Mouse (Mus musculus) spleen, adult 2 months (tissue): ENCODE measurements around the gene Lekr1. TPM values are rescaled to one million over a fixed set of nuclear protein-coding genes. Genes with fewer than 3 reads are reported as not detected.

Experiments used
- DNase-seq, 2 experiments: peaks; one replicate each; pipeline versions ENCODE4 v3.0.0 to v3.0.0-alpha.2; 2012 to 2021; ENCODE audit warnings: low spot score in 2 of 2, low read depth in 1 of 2
- H3K27ac ChIP-seq: fragments of 200-500 bp; 2 replicates; pipeline ENCODE4 v1.5.1; 2012; ENCODE audit warnings: low read length, inconsistent platforms; ENCODE audit not compliant: insufficient read depth
- H3K27me3 ChIP-seq: fragments of 200-500 bp; 2 replicates; pipeline ENCODE4 v1.6.1; 2012; ENCODE audit warnings: mild to moderate bottlenecking, moderate library complexity, low read length, inconsistent platforms; ENCODE audit not compliant: control insufficient read depth, insufficient read depth
- H3K36me3 ChIP-seq: fragments of 200-500 bp; 2 replicates; pipeline ENCODE4 v1.6.1; 2012; ENCODE audit warnings: mild to moderate bottlenecking, low read length, inconsistent platforms; ENCODE audit not compliant: control insufficient read depth, insufficient read depth
- H3K4me1 ChIP-seq: fragments of 200-500 bp; 2 replicates; pipeline ENCODE4 v1.6.1; 2011; ENCODE audit warnings: inconsistent platforms; ENCODE audit not compliant: control insufficient read depth, insufficient read depth, insufficient read length
- H3K4me3 ChIP-seq: fragments of 200-500 bp; 2 replicates; pipeline ENCODE4 v1.5.1; 2011; ENCODE audit warnings: mild to moderate bottlenecking, inconsistent platforms; ENCODE audit not compliant: insufficient read depth, insufficient read length; ENCODE audit errors: extremely low read depth
- CTCF ChIP-seq: fragments of 200-500 bp; IDR thresholded peaks from 2 replicates; pipeline ENCODE4 v1.5.1; 2011; ENCODE audit warnings: mild to moderate bottlenecking, inconsistent platforms; ENCODE audit not compliant: insufficient read depth, insufficient read length, insufficient replicate concordance; ENCODE audit errors: extremely low read depth
- POLR2A ChIP-seq: fragments of 200-500 bp; IDR thresholded peaks from 2 replicates; pipeline ENCODE4 v1.6.1; 2011; ENCODE audit warnings: low read depth, low read length, inconsistent platforms
- WGBS: fragments of 180-500 bp; shearing (Covaris S2); methylation state at CpG from one replicate; pipeline ENCODE4 v1.1.7; 2018; 5-methylcytosine and 5-hydroxymethylcytosine counted together
- polyA plus RNA-seq: library from polyadenylated mRNA; depleted of rRNA; stranded (reverse); fragments of >200 nt; gene quantifications from 2 replicates; pipeline ENCODE4 v1.2.3, GENCODE M21; 2012

The Lekr1 gene
- polyA plus RNA-seq, 1 experiment: 0.20 TPM

DNA sequence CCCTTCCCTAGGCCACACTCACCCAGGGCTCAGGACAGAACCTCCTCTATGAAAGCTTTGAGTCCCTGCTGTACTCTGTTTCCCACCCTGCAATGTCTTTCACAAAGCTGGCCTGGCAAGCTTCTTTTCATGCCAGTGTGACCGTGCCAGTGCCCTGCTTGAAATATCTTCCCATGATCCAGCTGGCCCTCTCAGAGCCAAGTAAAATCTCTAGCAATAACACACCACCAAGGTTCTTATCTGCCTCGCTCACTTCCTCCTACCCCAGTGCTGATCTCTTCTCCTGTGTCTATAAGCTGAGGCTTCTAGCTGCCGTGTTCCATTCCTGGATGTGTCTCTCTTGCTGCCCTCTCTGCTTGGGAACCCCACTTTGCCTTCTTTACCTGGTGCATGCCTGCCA lies 162.0 kb downstream of the Lekr1 start:
- H3K4me3 ChIP-seq: no peak overlapping the region
- WGBS: 71% methylated on average over 3 of the region's 3 CpGs
- no peaks in the 10 kb centered on the region for H3K4me1 ChIP-seq
- TF ChIP-seq POLR2A: no peak
- TF ChIP-seq CTCF: no peak
- H3K36me3 ChIP-seq: no peaks in the 10 kb centered on the region
- H3K27me3 ChIP-seq: no peaks in the 10 kb centered on the region
- no peak for DNase-seq
- no peak overlapping the region for H3K27ac ChIP-seq

DNA sequence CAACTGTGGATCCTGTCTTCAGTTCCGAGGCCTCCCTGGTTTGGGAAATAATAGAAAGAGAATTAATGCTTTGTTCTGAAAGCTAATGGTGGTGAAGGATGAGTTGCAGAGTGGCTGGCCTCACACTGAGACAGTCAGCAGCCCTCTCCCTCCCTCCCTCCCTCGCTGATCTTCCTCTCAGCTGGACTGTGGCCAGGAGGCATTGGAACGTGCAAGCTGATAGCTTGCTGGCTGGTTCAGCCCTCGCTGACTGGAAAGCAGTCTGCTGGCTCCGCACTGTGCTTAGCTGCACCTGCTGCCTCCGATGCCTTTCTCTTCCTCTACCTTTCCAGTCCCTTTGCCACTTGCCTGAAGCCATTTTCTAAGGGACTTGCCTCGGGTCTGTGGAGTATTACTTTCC lies 163.2 kb downstream of the Lekr1 start:
- TF ChIP-seq POLR2A (no peak), CTCF (no peak)
- H3K4me3 ChIP-seq: no peak overlapping the region

DNA sequence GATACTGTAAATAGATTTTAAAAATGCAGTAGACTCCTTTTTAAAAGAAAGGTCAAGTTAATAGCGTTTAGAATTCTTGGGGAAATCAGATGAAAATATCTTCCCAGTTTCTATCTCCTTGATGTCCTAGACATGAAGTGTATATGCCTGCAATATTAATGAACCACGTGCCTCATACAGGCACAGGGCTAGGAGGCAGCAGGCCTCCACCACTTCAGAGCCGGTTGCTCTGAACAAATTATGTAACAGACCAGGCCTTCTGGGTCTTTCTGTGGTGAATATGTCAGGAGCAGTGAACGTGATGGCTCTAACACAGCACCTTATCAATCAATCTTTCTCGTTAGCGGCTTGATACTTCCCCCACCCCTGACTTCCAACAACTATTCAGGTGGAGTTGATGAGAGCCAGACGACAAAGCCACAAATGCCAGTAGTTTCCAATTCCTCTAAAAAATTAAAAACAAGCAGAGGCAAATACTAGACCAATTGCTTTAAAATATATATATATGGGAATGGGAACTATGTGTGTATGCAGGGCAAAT lies 164.0 kb downstream of the Lekr1 start:
- no peak overlapping the region for H3K4me3 ChIP-seq
- H3K4me1 ChIP-seq: no peaks in the 10 kb centered on the region
- no peak overlapping the region for H3K27ac ChIP-seq
- TF ChIP-seq POLR2A (no peak), CTCF (no peak)
- WGBS: 74% methylated on average over 7 of the region's 7 CpGs
- DNase-seq: no peak
- H3K27me3 ChIP-seq: no peaks in the 10 kb centered on the region
- H3K36me3 ChIP-seq: no peaks in the 10 kb centered on the region

More for the DNA sequence above, 163.2 kb downstream of the Lekr1 start:
- 61% methylated on average over 7 of the region's 7 CpGs for WGBS
- no peak for DNase-seq
- Histone ChIP-seq H3K27me3 (no peaks in the 10 kb centered on the region), H3K36me3 (no peaks in the 10 kb centered on the region), H3K4me1 (no peaks in the 10 kb centered on the region), H3K27ac (no peak overlapping the region)

DNA sequence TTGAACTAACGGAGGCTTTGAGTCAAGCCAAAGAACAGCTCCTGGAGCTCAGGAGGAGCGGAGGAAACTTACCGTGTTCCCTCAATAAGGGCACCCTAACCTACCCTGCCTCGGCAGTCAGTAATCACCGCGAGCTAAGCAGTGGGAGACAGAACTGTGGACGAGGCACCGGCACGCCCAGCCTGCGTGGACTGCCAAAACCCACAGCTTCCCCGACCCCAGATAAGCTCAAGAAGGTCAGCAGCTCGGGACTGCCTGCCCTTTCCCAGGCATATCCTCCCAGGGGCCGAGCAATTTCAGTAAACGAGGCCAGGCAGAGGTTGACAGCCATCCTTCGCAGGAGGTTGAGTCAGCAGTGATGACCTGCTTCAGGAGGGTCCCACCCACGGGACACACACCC lies 164.8 kb downstream of the Lekr1 start:
- DNase-seq: no peak
- no peaks in the 10 kb centered on the region for H3K4me1 ChIP-seq
- no peak overlapping the region for H3K4me3 ChIP-seq
- no peaks in the 10 kb centered on the region for H3K36me3 ChIP-seq
- TF ChIP-seq CTCF (no peak), POLR2A (no peak)
- WGBS: 53% methylated on average over 16 of the region's 16 CpGs
- no peaks in the 10 kb centered on the region for H3K27me3 ChIP-seq
- no peak overlapping the region for H3K27ac ChIP-seq

DNA sequence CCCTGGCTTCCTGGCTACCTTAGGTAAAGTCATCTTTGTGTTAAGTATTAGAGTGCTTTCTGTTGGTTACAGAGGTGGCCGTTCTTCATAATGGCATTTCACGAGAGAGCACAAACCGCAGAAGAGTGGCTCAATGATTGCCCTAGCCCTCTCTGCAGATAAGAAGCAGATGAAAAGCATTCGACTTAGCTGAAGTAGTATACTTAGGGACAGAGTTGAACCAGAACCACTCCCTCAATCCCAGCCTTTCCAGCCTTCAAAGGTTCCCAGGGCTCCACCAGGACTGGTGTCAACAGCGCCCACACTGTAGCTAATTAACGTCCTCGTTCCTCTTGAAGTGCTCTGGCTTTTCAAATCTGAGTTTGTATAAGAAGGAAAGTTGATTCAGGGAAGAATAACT lies 166.4 kb downstream of the Lekr1 start:
- Histone ChIP-seq H3K27me3 (no peaks in the 10 kb centered on the region), H3K4me3 (no peak overlapping the region), H3K27ac (no peak overlapping the region), H3K36me3 (no peaks in the 10 kb centered on the region), H3K4me1 (no peaks in the 10 kb centered on the region)
- WGBS: 74% methylated on average over 7 of the region's 7 CpGs
- DNase-seq: no peak
- TF ChIP-seq POLR2A (no peak), CTCF (no peak)

DNA sequence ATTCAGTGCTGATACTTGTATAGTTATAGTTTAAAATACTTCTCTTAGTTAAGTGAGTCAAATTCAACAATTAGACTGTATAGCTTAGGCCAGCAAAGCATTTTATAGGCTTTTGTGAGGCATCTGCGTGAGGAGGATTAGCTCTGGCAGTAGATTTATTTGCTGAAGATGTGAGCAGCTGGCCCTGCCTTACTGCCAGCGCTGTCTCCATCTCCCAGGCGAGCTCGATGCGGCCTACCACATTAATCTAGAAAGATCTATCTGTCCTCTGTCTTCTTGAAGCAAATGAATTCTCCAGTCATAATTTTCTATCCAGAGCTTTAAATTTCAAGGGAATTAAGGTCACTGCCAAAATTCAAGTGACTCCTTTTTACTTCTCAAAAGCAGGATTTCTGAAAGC lies 170.4 kb downstream of the Lekr1 start:
- no peak for DNase-seq
- WGBS: 85% methylated on average over 5 of the region's 5 CpGs

DNA sequence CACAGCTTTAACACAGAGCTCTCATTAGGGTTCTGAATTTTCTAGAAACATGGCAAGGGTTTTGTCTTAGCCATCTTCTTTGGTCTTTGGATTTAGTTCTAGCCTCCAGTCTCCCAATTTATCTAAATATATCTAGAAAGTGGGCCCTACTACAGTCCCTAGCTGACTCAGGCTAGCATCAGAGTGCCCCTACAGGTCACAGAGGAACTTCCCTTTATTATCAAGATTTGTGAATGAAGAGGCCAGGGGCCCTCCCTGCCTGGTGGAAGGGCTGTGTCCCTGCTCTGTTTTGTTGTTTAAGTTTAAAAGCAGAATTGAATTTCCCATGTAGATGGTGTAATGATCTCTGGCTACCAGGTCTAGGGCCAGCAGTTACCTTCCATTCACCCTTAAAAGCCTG lies 173.6 kb downstream of the Lekr1 start:
- no peak for DNase-seq
- no peak overlapping the region for H3K27ac ChIP-seq
- H3K36me3 ChIP-seq: no peaks in the 10 kb centered on the region
- no peaks in the 10 kb centered on the region for H3K27me3 ChIP-seq
- no peak for TF ChIP-seq CTCF
- TF ChIP-seq POLR2A: no peak
- H3K4me1 ChIP-seq: no peaks in the 10 kb centered on the region
- no peak overlapping the region for H3K4me3 ChIP-seq

More for the DNA sequence above, 170.4 kb downstream of the Lekr1 start:
- no peak overlapping the region for H3K27ac ChIP-seq
- TF ChIP-seq POLR2A: no peak
- TF ChIP-seq CTCF: no peak
- no peaks in the 10 kb centered on the region for H3K27me3 ChIP-seq
- no peak overlapping the region for H3K4me3 ChIP-seq
- no peaks in the 10 kb centered on the region for H3K36me3 ChIP-seq
- no peaks in the 10 kb centered on the region for H3K4me1 ChIP-seq

DNA sequence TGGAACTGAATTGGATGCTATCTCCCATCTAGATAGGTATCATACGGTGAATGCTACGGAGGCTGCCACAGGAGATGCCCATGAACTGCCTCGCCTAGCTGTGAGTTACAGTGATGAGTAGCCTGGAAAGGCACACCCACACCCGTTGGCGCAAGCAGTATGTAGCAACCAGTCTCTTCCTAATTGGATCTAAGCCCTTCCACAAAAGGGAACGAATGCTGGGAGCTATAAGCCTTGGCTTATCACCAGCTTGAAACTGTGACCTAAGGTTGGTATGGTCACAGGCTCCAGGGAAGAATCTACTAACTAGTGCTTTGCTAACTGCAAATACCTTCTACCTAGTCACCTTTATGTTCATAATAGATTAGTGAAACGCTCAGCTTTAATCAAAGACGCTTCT lies 175.1 kb downstream of the Lekr1 start:
- Histone ChIP-seq H3K4me1 (no peaks in the 10 kb centered on the region), H3K4me3 (no peak overlapping the region), H3K36me3 (no peaks in the 10 kb centered on the region), H3K27ac (no peak overlapping the region), H3K27me3 (no peaks in the 10 kb centered on the region)
- DNase-seq: no peak
- no peak for TF ChIP-seq POLR2A
- no peak for TF ChIP-seq CTCF
- 92% methylated on average over 8 of the region's 8 CpGs for WGBS
